Mouse (Mus musculus) MEL (cell line): ENCODE measurements at regions not wholly inside any gene's neighbourhood (a gene's known extent, or its start where the extent isn't known, plus 50 kb on each side); places are given as distances from the start of the nearest gene placed in this dataset.

Source experiments
- DNase-seq: peaks from one replicate; pipeline ENCODE4 v3.0.0; 2011; ENCODE audit warnings: low read depth, low spot score
- H3K27ac ChIP-seq: 2 replicates; pipeline ENCODE4 v1.5.1; 2012; ENCODE audit warnings: low read depth, mild to moderate bottlenecking, control low read depth, low read length, moderate library complexity; ENCODE audit not compliant: control insufficient read depth
- H3K27me3 ChIP-seq, 2 experiments: fragments of 150-350 bp in 1 of 2; sonication (generic) in 1 of 2; 2 replicates each; pipeline ENCODE4 v1.6.1; 2012; ENCODE audit warnings: low read length in 2 of 2, mild to moderate bottlenecking in 2 of 2, improper control_type of control experiment in 1 of 2, moderate library complexity in 1 of 2; ENCODE audit not compliant: insufficient read depth in 2 of 2, control insufficient read depth in 1 of 2
- H3K36me3 ChIP-seq, 2 experiments: 2 replicates each; pipeline ENCODE4 v1.6.1; 2012 to 2014; ENCODE audit warnings: low read length in 2 of 2, improper control_type of control experiment in 1 of 2, inconsistent platforms in 1 of 2, mild to moderate bottlenecking in 1 of 2; ENCODE audit not compliant: insufficient read depth in 2 of 2, control insufficient read depth in 1 of 2
- H3K4me1 ChIP-seq, 2 experiments: fragments of 150-350 bp in 1 of 2; sonication (generic) in 1 of 2; 2 replicates each; pipeline ENCODE4 v1.6.1; 2012; ENCODE audit warnings: low read length in 2 of 2, improper control_type of control experiment in 1 of 2, mild to moderate bottlenecking in 1 of 2; ENCODE audit not compliant: insufficient read depth in 2 of 2, control insufficient read depth in 1 of 2
- H3K4me3 ChIP-seq, 2 experiments: fragments of 150-350 bp in 1 of 2; sonication (generic) in 1 of 2; 2 replicates each; pipeline ENCODE4 v1.5.1; 2012; ENCODE audit warnings: low read depth in 2 of 2, low read length in 2 of 2, mild to moderate bottlenecking in 2 of 2, moderate library complexity in 2 of 2, control low read depth in 1 of 2, improper control_type of control experiment in 1 of 2; ENCODE audit not compliant: control insufficient read depth in 1 of 2, insufficient read depth in 1 of 2
- H3K79me2 ChIP-seq: 2 replicates; pipeline ENCODE4 v1.6.1; 2012; ENCODE audit warnings: mild to moderate bottlenecking, low read length, moderate library complexity; ENCODE audit not compliant: control insufficient read depth, poor library complexity, insufficient read depth
- H3K9ac ChIP-seq: 2 replicates; pipeline ENCODE4 v1.6.1; 2012; ENCODE audit warnings: low read depth, mild to moderate bottlenecking, control low read depth, low read length, moderate library complexity; ENCODE audit not compliant: control insufficient read depth, poor library complexity, severe bottlenecking
- H3K9me3 ChIP-seq: fragments of 150-350 bp; sonication (generic); replicated peaks from 2 replicates; pipeline ENCODE4 v1.6.1; 2012; ENCODE audit warnings: mild to moderate bottlenecking, low read length, improper control_type of control experiment, moderate library complexity; ENCODE audit not compliant: insufficient read depth
- BHLHE40 ChIP-seq: IDR thresholded peaks from 2 replicates; pipeline ENCODE4 v1.6.1; 2012; ENCODE audit warnings: low read depth, mild to moderate bottlenecking, inconsistent platforms, low read length, improper control_type of control experiment, borderline replicate concordance
- CHD1 ChIP-seq: IDR thresholded peaks from 2 replicates; pipeline ENCODE4 v1.6.1; 2012; ENCODE audit warnings: low read depth, mild to moderate bottlenecking, inconsistent platforms, low read length, improper control_type of control experiment
- ETS1 ChIP-seq: IDR thresholded peaks from 2 replicates; pipeline ENCODE4 v1.6.1; 2012; ENCODE audit warnings: low read depth, mild to moderate bottlenecking, inconsistent platforms, low read length, improper control_type of control experiment, moderate library complexity
- HCFC1 ChIP-seq: IDR thresholded peaks from 2 replicates; pipeline ENCODE4 v1.6.1; 2012; ENCODE audit warnings: low read depth, mild to moderate bottlenecking, inconsistent platforms, low read length, improper control_type of control experiment, moderate library complexity
- KAT2A ChIP-seq: conservative IDR thresholded peaks from 2 replicates; pipeline ENCODE4 v1.6.1; 2012; ENCODE audit warnings: low read depth, low read length, improper control_type of control experiment, inconsistent platforms
- MAZ ChIP-seq: IDR thresholded peaks from 2 replicates; pipeline ENCODE4 v1.6.1; 2012; ENCODE audit warnings: low read depth, mild to moderate bottlenecking, inconsistent platforms, low read length, improper control_type of control experiment
- MXI1 ChIP-seq: IDR thresholded peaks from 2 replicates; pipeline ENCODE4 v1.6.1; 2011; ENCODE audit warnings: mild to moderate bottlenecking, low read depth, low read length, improper control_type of control experiment
- MYB ChIP-seq: IDR thresholded peaks from 2 replicates; pipeline ENCODE4 v1.6.1; 2011; ENCODE audit warnings: mild to moderate bottlenecking, low read depth, low read length, improper control_type of control experiment
- POLR2AphosphoS2 ChIP-seq: IDR thresholded peaks from 2 replicates; pipeline ENCODE4 v1.6.1; 2011; ENCODE audit warnings: low read length, improper control_type of control experiment
- RAD21 ChIP-seq: IDR thresholded peaks from 2 replicates; pipeline ENCODE4 v1.6.1; 2011; ENCODE audit warnings: mild to moderate bottlenecking, low read depth, low read length, improper control_type of control experiment
- TAL1 ChIP-seq: IDR thresholded peaks from 2 replicates; pipeline ENCODE4 v1.6.1; 2012; ENCODE audit warnings: mild to moderate bottlenecking, inconsistent platforms, low read length, moderate library complexity, mixed read lengths
- UBTF ChIP-seq: IDR thresholded peaks from 2 replicates; pipeline ENCODE4 v1.6.1; 2012; ENCODE audit warnings: low read depth, mild to moderate bottlenecking, inconsistent platforms, low read length, improper control_type of control experiment, moderate library complexity, borderline replicate concordance; ENCODE audit not compliant: insufficient read depth
- ZC3H11A ChIP-seq: IDR thresholded peaks from 2 replicates; pipeline ENCODE4 v1.6.1; 2012; ENCODE audit warnings: low read depth, mild to moderate bottlenecking, inconsistent platforms, low read length, improper control_type of control experiment
- ZKSCAN1 ChIP-seq: IDR thresholded peaks from 2 replicates; pipeline ENCODE4 v1.6.1; 2012; ENCODE audit warnings: low read depth, mild to moderate bottlenecking, inconsistent platforms, low read length, improper control_type of control experiment, moderate library complexity
- ZMIZ1 ChIP-seq: IDR thresholded peaks from 2 replicates; pipeline ENCODE4 v1.6.1; 2012; ENCODE audit warnings: low read depth, mild to moderate bottlenecking, inconsistent platforms, low read length, improper control_type of control experiment, moderate library complexity

DNA sequence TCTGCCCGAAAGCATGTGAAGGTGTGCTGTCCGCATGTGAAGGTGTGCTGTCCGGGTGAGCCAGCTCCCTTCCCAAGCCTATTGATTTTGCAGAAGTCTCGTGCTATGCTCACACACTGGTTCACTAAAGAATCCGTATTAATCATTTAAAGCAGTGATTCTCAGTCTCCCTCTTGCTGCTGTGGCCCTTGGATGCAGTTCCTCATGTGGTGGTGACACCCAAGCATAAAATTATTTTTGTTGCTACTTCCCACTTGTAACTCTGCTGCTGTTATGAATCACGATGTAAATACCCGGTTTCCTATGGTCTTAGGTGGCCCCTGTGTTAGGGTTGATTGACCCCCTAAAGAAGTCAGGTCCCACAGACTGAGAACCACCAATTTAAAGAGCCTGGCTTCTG lies 55.7 kb upstream of the Emb start:
- Histone ChIP-seq H3K9ac (no peak overlapping the region), H3K4me3 (no peak overlapping the region), H3K79me2 (no peaks in the 10 kb centered on the region), H3K4me1 (no peaks in the 10 kb centered on the region), H3K9me3 (no peaks in the 10 kb centered on the region), H3K36me3 (no peaks in the 10 kb centered on the region), H3K27ac (no peak overlapping the region), H3K27me3 (no peaks in the 10 kb centered on the region)
- DNase-seq: no peak
- no peak for TF ChIP-seq ZKSCAN1
- TF ChIP-seq ZC3H11A: no peak
- no peak for TF ChIP-seq BHLHE40
- no peak for TF ChIP-seq CHD1
- no peak for TF ChIP-seq ZMIZ1
- no peak for TF ChIP-seq RAD21
- no peak for TF ChIP-seq TAL1

DNA sequence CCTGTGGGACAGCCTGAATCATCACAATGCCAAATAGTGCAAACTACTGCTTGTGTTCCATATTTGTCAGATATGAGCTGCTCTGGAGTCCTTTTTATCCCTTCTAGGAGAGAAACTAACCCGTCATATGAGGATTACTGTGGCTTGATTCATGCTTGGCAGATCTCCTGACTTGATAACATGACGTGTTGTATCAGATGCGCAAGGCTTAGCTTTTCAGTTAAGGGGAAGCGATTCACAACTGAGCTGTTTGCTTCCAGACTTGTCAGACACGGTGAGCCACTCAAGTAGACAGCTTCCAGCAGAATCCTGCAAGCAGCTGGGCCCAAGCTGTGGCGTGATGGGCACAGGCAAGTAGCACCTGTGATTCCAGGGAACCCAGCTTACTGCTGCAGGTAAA lies 64.5 kb upstream of the Emb start:
- H3K9me3 ChIP-seq: no peaks in the 10 kb centered on the region
- no peak for DNase-seq

DNA sequence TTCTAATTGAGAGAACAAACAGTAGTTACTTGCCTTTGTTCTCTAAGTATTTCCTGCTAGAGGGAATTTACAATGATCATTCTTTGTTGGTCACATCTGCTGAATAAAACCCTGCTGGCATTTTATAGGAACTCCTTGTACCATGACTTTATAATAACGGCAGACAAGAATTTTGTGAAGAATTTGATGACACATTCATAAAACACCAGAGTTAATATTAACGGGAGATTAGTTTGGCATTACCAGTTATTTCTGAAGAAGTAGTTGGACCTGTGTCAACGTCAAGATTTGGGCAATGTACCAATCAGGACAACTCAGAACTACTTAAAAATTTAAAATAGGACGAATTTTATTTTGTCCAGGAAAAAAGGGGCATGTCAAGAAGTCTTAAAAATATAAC lies 65.1 kb upstream of the Emb start:
- Histone ChIP-seq H3K27me3 (no peaks in the 10 kb centered on the region), H3K4me3 (no peak overlapping the region), H3K9ac (no peak overlapping the region), H3K79me2 (no peaks in the 10 kb centered on the region), H3K27ac (no peak overlapping the region), H3K4me1 (no peaks in the 10 kb centered on the region), H3K36me3 (no peaks in the 10 kb centered on the region), H3K9me3 (no peaks in the 10 kb centered on the region)
- no peak for DNase-seq
- TF ChIP-seq MYB: no peak

More for the DNA sequence above, 64.5 kb upstream of the Emb start:
- Histone ChIP-seq H3K4me3 (no peak overlapping the region), H3K36me3 (no peaks in the 10 kb centered on the region), H3K79me2 (no peaks in the 10 kb centered on the region), H3K4me1 (no peaks in the 10 kb centered on the region), H3K27me3 (no peaks in the 10 kb centered on the region), H3K27ac (no peak overlapping the region), H3K9ac (no peak overlapping the region)
- TF ChIP-seq POLR2AphosphoS2 (no peak), KAT2A (no peak), MAZ (no peak), ETS1 (no peak), HCFC1 (no peak), MYB (no peak), UBTF (no peak), MXI1 (no peak)
